Mouse (Mus musculus) lung, adult 2 months (tissue): ENCODE measurements at regions not wholly inside any gene's neighbourhood (a gene's known extent, or its start where the extent isn't known, plus 50 kb on each side); places are given as distances from the start of the nearest gene placed in this dataset.

ENCODE experiments used
- DNase-seq: peaks from one replicate; pipeline ENCODE4 v3.0.0; 2022
- H3K4me1 ChIP-seq: fragments of 200-500 bp; 2 replicates; pipeline ENCODE4 v1.6.1; 2011; ENCODE audit warnings: low read length; ENCODE audit not compliant: control insufficient read depth, insufficient read depth
- H3K4me3 ChIP-seq: fragments of 200-500 bp; replicated peaks from 2 replicates; pipeline ENCODE3; 2011; ENCODE audit warnings: low read depth, mild to moderate bottlenecking, control low read depth, low read length; ENCODE audit errors: extremely low read depth
- CTCF ChIP-seq: fragments of 200-500 bp; IDR thresholded peaks from 2 replicates; pipeline ENCODE4 v1.5.1; 2011; ENCODE audit warnings: mild to moderate bottlenecking, low read length, control low read depth; ENCODE audit not compliant: insufficient read depth
- POLR2A ChIP-seq: fragments of 200-500 bp; IDR thresholded peaks from 2 replicates; pipeline ENCODE4 v1.6.1; 2011; ENCODE audit warnings: low read depth, mild to moderate bottlenecking, control low read depth, low read length, borderline replicate concordance; ENCODE audit errors: extremely low read depth
- WGBS: fragments of 180-500 bp; shearing (Covaris S2); methylation state at CpG from one replicate; pipeline ENCODE4 v1.1.7; 2018; 5-methylcytosine and 5-hydroxymethylcytosine counted together

DNA sequence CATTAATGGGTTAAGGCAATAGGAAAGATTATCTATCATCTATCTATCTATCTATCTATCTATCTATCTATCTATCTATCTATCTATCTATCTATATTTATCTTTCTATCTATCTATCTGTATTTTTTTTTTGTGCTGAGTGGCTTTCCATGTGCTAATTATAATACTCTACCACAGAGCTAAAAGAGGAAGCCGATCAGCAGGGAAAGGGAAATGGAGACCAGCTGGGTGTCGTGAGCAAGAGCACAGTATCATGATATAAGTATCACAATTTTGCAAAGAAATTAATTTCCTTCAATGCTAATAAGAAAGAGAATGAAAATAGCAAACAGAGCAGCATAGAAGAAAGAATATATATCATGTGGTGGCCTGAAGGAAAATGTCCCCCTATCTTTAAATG, 69.6 kb downstream of the Cldn1 start:
- no peak for TF ChIP-seq CTCF
- no peak for TF ChIP-seq POLR2A
- Histone ChIP-seq H3K4me3 (no peak overlapping the region), H3K4me1 (no peaks in the 10 kb centered on the region)
- DNase-seq: no peak
- 55% methylated on average over 2 of the region's 2 CpGs for WGBS

DNA sequence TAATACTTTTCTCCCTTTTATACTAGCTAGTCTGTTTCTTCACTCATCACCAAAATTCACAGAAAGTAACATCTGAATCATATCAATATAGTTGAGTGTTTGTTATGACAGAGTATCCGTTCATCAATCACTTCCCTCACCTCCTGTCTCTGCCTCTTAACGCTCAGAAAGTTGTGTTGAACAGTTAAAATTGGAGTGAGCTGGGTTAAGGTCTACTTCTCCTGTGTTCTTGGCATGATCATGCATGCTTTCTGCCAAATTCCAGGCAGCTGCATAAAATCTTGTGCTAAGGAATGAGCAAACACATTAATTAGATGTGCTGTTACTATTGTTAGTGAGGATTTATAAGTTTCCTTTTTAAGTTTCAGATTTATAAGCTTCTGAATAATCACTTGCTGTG, 79.9 kb downstream of the Cldn1 start:
- Histone ChIP-seq H3K4me1 (no peaks in the 10 kb centered on the region), H3K4me3 (no peak overlapping the region)
- DNase-seq: no peak
- 38% methylated on average over 2 of the region's 2 CpGs for WGBS
- TF ChIP-seq CTCF (no peak), POLR2A (no peak)

DNA sequence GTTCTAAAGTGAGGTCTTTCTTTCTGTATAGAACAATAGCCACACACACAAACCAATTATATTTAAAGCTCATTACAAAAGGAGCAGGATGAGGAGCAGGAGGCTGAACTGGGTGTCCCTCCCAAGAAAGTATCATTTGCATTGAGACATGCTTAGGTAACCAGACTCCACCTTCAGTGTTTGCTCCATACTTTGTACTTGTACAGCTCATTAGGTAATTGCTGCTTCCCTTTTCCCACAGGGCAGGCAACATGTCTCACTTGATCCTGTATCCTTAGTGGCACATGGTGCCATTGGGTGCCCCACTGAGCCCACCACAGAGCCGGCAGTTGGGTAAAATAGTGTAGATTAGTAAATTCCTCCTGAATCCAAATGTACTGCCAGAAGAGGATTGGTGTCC, 86.0 kb downstream of the Cldn1 start:
- no peaks in the 10 kb centered on the region for H3K4me1 ChIP-seq
- WGBS: 76% methylated on average over 1 of the region's 1 CpGs
- DNase-seq: no peak
- TF ChIP-seq CTCF (no peak), POLR2A (no peak)
- no peak overlapping the region for H3K4me3 ChIP-seq

DNA sequence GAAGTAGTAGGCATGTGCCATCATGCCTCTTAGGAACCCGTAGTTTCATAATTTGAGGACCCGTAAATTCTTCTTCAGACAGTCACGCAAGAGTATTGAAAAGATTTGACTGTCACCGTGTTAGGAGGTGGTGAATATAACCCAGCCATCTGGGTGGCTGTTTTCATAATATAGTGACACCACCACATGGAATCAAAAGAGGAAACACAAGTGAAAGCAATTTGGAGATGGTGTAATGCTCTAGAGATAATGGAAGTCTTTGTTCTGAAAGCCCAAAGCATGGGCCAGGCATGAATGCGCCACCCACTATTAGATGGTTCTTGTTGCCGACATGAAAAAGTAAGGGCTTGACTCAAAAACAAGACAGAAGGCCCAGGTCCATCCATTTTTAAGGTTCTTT, 86.9 kb downstream of the Cldn1 start:
- 84% methylated on average over 6 of the region's 6 CpGs for WGBS
- DNase-seq: no peak

DNA sequence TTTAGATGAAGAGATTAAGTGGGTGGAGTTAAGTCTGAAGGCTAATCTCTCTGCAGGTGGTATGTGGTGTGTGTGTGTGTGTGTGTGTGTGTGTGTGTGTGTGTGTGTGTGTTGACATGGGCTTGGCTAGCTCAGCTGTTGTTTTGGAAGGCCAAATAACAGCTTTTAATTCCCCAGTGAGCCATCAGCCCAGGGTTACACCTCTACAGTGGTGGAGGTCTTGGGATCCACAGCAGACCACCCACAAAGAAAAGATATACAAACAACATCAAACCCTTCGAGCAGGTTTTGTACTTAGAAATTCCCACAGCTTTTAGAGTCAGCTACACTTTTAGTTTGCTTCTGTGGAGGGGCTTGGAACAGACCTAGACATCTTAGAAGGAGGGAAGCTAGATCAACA, 89.2 kb downstream of the Cldn1 start:
- WGBS: 18% methylated on average over 1 of the region's 1 CpGs

More for the DNA sequence above, 86.9 kb downstream of the Cldn1 start:
- H3K4me1 ChIP-seq: no peaks in the 10 kb centered on the region
- no peak for TF ChIP-seq CTCF
- no peak for TF ChIP-seq POLR2A
- no peak overlapping the region for H3K4me3 ChIP-seq

DNA sequence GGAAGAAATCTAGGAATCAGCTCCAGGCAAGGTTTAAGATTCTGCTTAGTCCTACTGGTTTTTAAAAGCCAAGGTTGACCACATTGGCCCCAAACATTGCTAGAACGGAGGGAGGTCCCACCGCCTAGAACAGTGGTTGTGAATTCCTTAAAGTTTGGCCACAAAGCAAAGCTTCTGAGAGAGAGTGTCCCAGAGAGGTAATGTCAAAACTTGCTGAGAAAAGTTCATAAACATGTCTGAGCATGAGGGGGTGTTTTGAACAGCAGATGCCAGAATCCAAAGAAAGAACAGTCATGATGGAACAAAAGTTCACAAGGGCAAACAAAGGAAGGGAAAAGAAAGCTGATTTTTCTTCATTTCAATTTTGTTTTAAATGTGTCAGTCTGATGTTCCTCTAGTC, 90.1 kb downstream of the Cldn1 start:
- 65% methylated on average over 2 of the region's 2 CpGs for WGBS
- DNase-seq: no peak
- TF ChIP-seq CTCF (no peak), POLR2A (no peak)
- no peak overlapping the region for H3K4me3 ChIP-seq
- H3K4me1 ChIP-seq: no peaks in the 10 kb centered on the region

More for the DNA sequence above, 89.2 kb downstream of the Cldn1 start:
- DNase-seq: no peak
- TF ChIP-seq CTCF (no peak), POLR2A (no peak)
- no peaks in the 10 kb centered on the region for H3K4me1 ChIP-seq
- no peak overlapping the region for H3K4me3 ChIP-seq

DNA sequence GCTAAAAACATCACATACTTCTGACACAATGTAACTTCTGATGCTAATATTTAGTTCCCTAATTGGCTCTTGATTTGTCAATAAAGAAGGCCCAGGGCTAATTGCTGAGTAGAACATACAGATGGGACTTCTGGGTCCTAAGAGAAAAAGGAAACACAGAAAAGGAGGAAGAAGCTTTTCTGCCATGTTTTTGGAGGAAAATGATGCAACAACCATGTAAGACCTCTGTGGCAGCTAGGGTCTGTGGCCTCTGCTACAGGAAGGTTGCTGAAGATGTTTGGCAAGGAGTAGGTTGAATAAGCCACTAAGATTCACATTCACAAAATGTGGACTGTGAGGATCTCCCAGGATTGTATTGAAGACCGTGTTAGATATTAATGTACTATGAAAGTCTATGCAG, 94.9 kb downstream of the Cldn1 start:
- TF ChIP-seq CTCF (no peak), POLR2A (no peak)
- no peak for DNase-seq
- Histone ChIP-seq H3K4me1 (no peaks in the 10 kb centered on the region), H3K4me3 (no peak overlapping the region)
- 81% methylated on average over 1 of the region's 1 CpGs for WGBS

DNA sequence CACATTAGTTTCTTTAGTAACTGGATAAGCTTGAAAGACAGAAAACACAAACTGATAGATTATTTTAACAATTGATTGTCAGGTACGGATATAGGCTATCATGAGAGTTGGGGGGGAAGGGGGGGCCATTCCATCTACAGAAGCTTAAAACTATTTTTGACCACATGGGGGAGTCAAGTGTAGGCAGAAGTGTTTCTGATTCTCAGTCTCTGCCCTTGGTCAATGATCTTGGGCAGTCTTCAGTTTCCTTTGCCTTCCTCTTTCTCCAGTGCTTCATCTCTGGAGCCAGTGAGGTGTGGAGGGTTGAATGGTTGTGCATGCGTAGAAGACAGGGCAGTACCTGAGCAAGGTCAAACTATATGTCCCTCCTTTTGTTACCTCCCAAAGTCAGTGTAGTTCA, 118.8 kb downstream of the Cldn1 start:
- no peaks in the 10 kb centered on the region for H3K4me1 ChIP-seq
- H3K4me3 ChIP-seq: no peak overlapping the region
- TF ChIP-seq CTCF (no peak), POLR2A (no peak)
- no peak for DNase-seq
- WGBS: 60% methylated on average over 2 of the region's 2 CpGs

DNA sequence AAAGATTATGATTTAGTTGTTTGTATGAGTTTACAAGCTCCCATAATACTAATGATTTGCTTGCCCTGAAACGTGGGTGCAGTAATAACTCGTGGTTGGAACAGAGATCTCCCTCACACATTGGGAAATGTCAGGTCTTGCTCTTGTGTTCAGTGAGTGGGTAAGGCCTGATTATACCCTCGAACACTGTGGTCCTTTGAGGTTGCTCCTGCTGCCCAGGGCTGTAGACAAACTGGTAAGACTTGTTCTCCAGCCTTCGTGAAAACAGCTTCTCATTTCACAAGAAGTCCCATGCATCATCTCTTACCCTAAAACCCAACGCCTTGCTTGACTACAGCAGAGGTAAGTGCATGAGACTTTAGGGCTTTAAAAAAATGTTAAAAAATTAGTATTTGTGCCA, 119.9 kb downstream of the Cldn1 start:
- no peaks in the 10 kb centered on the region for H3K4me1 ChIP-seq
- no peak for DNase-seq
- no peak for TF ChIP-seq CTCF
- no peak for TF ChIP-seq POLR2A
- no peak overlapping the region for H3K4me3 ChIP-seq
- 44% methylated on average over 5 of the region's 5 CpGs for WGBS

DNA sequence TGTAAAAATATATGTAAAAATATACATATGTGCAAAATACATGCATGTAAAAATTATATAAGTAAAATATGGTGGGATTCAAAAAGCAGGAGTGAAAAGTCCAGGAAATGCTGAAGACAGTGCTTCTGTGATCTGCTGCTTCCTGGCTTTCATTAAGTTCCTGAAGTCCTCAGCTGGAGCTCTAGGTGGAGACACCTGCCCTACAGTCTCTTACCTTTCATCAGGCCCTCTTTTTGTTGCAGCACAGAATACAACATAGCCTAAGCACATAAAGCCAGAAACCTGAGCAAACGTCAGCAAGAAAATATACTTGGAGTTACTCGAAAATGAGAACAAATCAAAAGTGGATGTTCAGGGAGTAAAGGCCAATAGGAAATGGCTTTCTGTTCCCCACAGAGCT, 120.6 kb downstream of the Cldn1 start:
- TF ChIP-seq CTCF (no peak), POLR2A (no peak)
- WGBS: 59% methylated on average over 2 of the region's 2 CpGs
- no peak overlapping the region for H3K4me3 ChIP-seq
- no peaks in the 10 kb centered on the region for H3K4me1 ChIP-seq
- DNase-seq: no peak

DNA sequence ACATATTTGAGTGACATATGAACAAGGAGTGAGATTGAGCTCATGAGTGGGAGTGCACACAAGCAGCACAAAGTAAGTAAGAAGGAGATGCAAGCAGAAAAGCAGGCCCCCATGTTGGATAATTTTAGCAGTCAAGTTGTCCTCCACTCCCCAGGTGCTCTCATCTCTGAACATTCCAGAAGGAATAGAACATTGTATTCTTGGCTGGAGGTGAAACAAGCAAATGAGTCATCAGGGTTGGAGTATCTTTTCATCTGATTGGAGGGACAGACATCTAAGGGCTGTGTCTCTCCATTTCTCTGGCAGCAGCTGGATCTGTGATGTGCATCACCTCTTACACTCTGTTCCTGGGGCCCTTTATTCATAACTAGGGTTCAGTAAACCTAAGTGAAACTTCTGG, 122.7 kb downstream of the Cldn1 start:
- no peak overlapping the region for H3K4me3 ChIP-seq
- no peak for DNase-seq
- H3K4me1 ChIP-seq: no peaks in the 10 kb centered on the region
- TF ChIP-seq CTCF (no peak), POLR2A (no peak)

DNA sequence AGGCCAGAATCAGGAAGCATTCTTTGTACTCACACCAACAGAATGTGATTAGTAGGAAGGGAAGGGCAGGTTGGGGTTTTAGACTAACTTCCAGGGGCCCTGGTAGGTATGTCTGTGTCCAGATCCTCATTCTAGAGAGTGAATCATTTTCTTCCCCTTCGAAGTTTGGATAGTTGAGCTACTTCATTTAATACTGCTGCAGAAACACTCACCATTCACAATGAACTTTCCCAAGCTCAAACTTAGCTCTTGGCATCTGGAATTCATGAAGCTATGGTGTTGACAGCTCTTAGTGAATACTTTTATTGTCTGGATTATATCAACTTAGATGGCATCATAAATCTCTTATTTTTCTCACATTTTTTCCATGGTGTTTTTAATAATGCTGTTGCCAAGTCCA, 123.7 kb downstream of the Cldn1 start:
- TF ChIP-seq POLR2A (no peak), CTCF (no peak)
- no peak for DNase-seq

More for the DNA sequence above, 123.7 kb downstream of the Cldn1 start:
- Histone ChIP-seq H3K4me3 (no peak overlapping the region), H3K4me1 (no peaks in the 10 kb centered on the region)
- 66% methylated on average over 1 of the region's 1 CpGs for WGBS
